Mouse (Mus musculus) layer of hippocampus, postnatal 10 days (tissue): Measurements from ENCODE around the gene Rce1. TPM values are rescaled to one million over a fixed set of nuclear protein-coding genes. Genes with fewer than 3 reads are reported as not detected.

Experiments
- microRNA-seq, 2 experiments: library from miRNA; unstranded; fragments of <30 nt; microRNA quantifications; one replicate each; pipeline ENCODE4 v1.2.0; 2021
- total RNA-seq, 2 experiments: library from RNA; stranded (reverse); gene quantifications; 2 replicates each; pipeline ENCODE4 v1.2.3; 2021

Rce1 gene
- total RNA-seq, 2 experiments from 2014 or later = 19.8 to 20.9 TPM

Small RNA genes lying within 50 kb of the gene (microRNA-seq; reads per million reads assigned to microRNA genes)
- 6.0 to 9.2 reads per million in 2 experiments for gene Mir6986

Other genes with a start within 250 kb of the Rce1 start
- 10 to 100 TPM; 70.1 to 71.5 TPM for gene Kdm2a, start 227.4 kb downstream of the Rce1 start, total RNA-seq
- 1 to 10 TPM; 2.2 to 2.3 TPM for gene Rhod, start 186.2 kb downstream of the Rce1 start, total RNA-seq
- gene Syt12, start 148.2 kb downstream of the Rce1 start, total RNA-seq = 10 to 100 TPM; 21.4 to 21.5 TPM
- not detected for gene 2010003K11Rik, start 127.1 kb downstream of the Rce1 start, total RNA-seq
- 10 to 100 TPM; 39.4 to 47.9 TPM for gene Pcx, start 115.2 kb downstream of the Rce1 start, total RNA-seq
- 10 to 100 TPM; 67.0 to 67.3 TPM for gene Lrfn4, start 10.0 kb downstream of the Rce1 start, total RNA-seq
- 1 to 10 TPM; 2.1 to 2.3 TPM for gene Gm960, start 73.0 kb upstream of the Rce1 start, total RNA-seq
- 100 to 1,000 TPM; 545 to 601 TPM for gene Sptbn2, start 85.5 kb upstream of the Rce1 start, total RNA-seq
- 10 to 100 TPM; 16.6 to 16.8 TPM for gene Rbm4b, start 130.9 kb upstream of the Rce1 start, total RNA-seq
- gene Rbm4, start 168.3 kb upstream of the Rce1 start, total RNA-seq = 10 to 100 TPM; 68.7 to 71.1 TPM
- 10 to 100 TPM; 20.7 to 22.3 TPM for gene Gm21992, start 186.0 kb upstream of the Rce1 start, total RNA-seq
- gene Rbm14, start 186.0 kb upstream of the Rce1 start, total RNA-seq = 10 to 100 TPM; 41.2 to 49.4 TPM
- gene Ccs, start 213.7 kb upstream of the Rce1 start, total RNA-seq = 10 to 100 TPM; 39.4 to 47.5 TPM
- 1 to 10 TPM; 1.9 to 2.6 TPM for gene Ccdc87, start 213.7 kb upstream of the Rce1 start, total RNA-seq
- gene Ctsf, start 229.5 kb upstream of the Rce1 start, total RNA-seq = 100 to 1,000 TPM in 1 of 2 experiments, 10 to 100 TPM in 1; 95.2 to 102 TPM